Mouse (Mus musculus) embryonic facial prominence, embryonic 13.5 days (tissue): ENCODE data around the gene Trove2. TPM values are rescaled to one million over a fixed set of nuclear protein-coding genes. Genes with fewer than 3 reads are reported as not detected.

Source experiments
- ATAC-seq: fragments of 200-750 bp; cut with Nextera tagmentation; 2 replicates; pipeline ENCODE4 v1.8.0; 2017; ENCODE audit warnings: low read depth; ENCODE audit not compliant: insufficient number of reproducible peaks, insufficient read depth, low FRiP score, low TSS enrichment
- H3K27ac ChIP-seq: fragments of 300-500 bp; sonication (generic); 2 replicates; pipeline ENCODE4 v1.5.1; 2015; ENCODE audit warnings: moderate library complexity, mild to moderate bottlenecking, inconsistent platforms
- H3K27me3 ChIP-seq: fragments of 300-500 bp; sonication (generic); 2 replicates; pipeline ENCODE4 v1.6.1; 2015; ENCODE audit warnings: mild to moderate bottlenecking, inconsistent platforms
- H3K36me3 ChIP-seq: fragments of 300-500 bp; sonication (generic); 2 replicates; pipeline ENCODE4 v1.6.1; 2015; ENCODE audit warnings: mild to moderate bottlenecking, inconsistent platforms
- H3K4me1 ChIP-seq: fragments of 300-500 bp; sonication (generic); 2 replicates; pipeline ENCODE4 v1.6.1; 2015; ENCODE audit warnings: inconsistent platforms
- H3K4me2 ChIP-seq: fragments of 300-500 bp; sonication (generic); 2 replicates; pipeline ENCODE4 v1.6.1; 2015; ENCODE audit warnings: moderate library complexity, mild to moderate bottlenecking, inconsistent platforms
- H3K4me3 ChIP-seq: fragments of 300-500 bp; sonication (generic); 2 replicates; pipeline ENCODE4 v1.5.1; 2015; ENCODE audit warnings: mild to moderate bottlenecking, inconsistent platforms
- H3K9ac ChIP-seq: fragments of 300-500 bp; sonication (generic); 2 replicates; pipeline ENCODE4 v1.6.1; 2015; ENCODE audit warnings: mild to moderate bottlenecking, inconsistent platforms
- H3K9me3 ChIP-seq: fragments of 300-500 bp; sonication (generic); 2 replicates; pipeline ENCODE4 v1.6.1; 2016; ENCODE audit warnings: inconsistent platforms
- WGBS: fragments of 180-500 bp; shearing (Covaris S2); methylation state at CpG from one replicate; pipeline ENCODE4 v1.1.7; 2015; ENCODE audit warnings: mixed read lengths; 5-methylcytosine and 5-hydroxymethylcytosine counted together
- polyA plus RNA-seq: library from polyadenylated mRNA; unstranded; fragments of >200 nt; fragmentation: Nextera tagmentation; extraction: Ambion mirVana; gene quantifications from 2 replicates; pipeline ENCODE4 v1.2.1, GENCODE M21; 2015

Trove2 gene
- polyA plus RNA-seq, 1 experiment from 2014 or later: 25.9 TPM

GRCm38 (mm10) chr1:143702141-143702740, 74.6 kb downstream of the Trove2 start:
- H3K4me2 ChIP-seq: peak overlapping the region; percentile 63
- peak overlapping the region; percentile 92 for H3K27ac ChIP-seq
- peak overlapping the region; percentile 92 for H3K9ac ChIP-seq
- H3K36me3 ChIP-seq: peaks cover 11% of the 10 kb centered on the region
- no peaks in the 10 kb centered on the region for H3K9me3 ChIP-seq
- peak overlapping the region; percentile 86 for H3K4me3 ChIP-seq
- peak; percentile 66 for ATAC-seq
- under 1% methylated on average over 45 of the region's 48 CpGs for WGBS
- peaks cover 6% of the 10 kb centered on the region for H3K4me1 ChIP-seq
- no peaks in the 10 kb centered on the region for H3K27me3 ChIP-seq

GRCm38 (mm10) chr1:143701736-143702135, 75.1 kb downstream of the Trove2 start:
- Histone ChIP-seq H3K36me3 (peaks cover 15% of the 10 kb centered on the region), H3K27ac (peak overlapping the region; percentile 92), H3K4me1 (peaks cover 6% of the 10 kb centered on the region), H3K9me3 (no peaks in the 10 kb centered on the region), H3K4me3 (peak overlapping the region; percentile 86), H3K27me3 (no peaks in the 10 kb centered on the region), H3K9ac (peak overlapping the region; percentile 92), H3K4me2 (peak overlapping the region; percentile 63)
- ATAC-seq: no peak
- under 1% methylated on average over 13 of the region's 13 CpGs for WGBS

Other genes with a start within 250 kb of the Trove2 start
- 0.55 and 0.56 TPM in 2 replicates for gene B3galt2, start 136.4 kb downstream of the Trove2 start, polyA plus RNA-seq
- gene Cdc73, start 74.2 kb downstream of the Trove2 start, polyA plus RNA-seq: 28.0 and 29.0 TPM in 2 replicates
- gene Glrx2, start 60.7 kb downstream of the Trove2 start, polyA plus RNA-seq: 111 and 122 TPM in 2 replicates
- gene Uchl5, start 204 bp upstream of the Trove2 start, polyA plus RNA-seq: 90.9 and 94.8 TPM in 2 replicates
- 76.3 and 79.1 TPM in 2 replicates for gene Rgs2, start 227.1 kb upstream of the Trove2 start, polyA plus RNA-seq